Mouse (Mus musculus) ES-Bruce4 (cell line): ENCODE measurements at regions not wholly inside any gene's neighbourhood (a gene's known extent, or its start where the extent isn't known, plus 50 kb on each side); places are given as distances from the start of the nearest gene placed in this dataset.

ENCODE experiments used
- H3K27ac ChIP-seq: 2 replicates; pipeline ENCODE4 v1.5.1; 2012; ENCODE audit warnings: low read length, inconsistent platforms; ENCODE audit not compliant: insufficient read depth
- H3K27me3 ChIP-seq: 2 replicates; pipeline ENCODE4 v1.6.1; 2012; ENCODE audit warnings: mild to moderate bottlenecking, low read length, inconsistent platforms; ENCODE audit not compliant: control insufficient read depth, poor library complexity, insufficient read depth, severe bottlenecking
- H3K36me3 ChIP-seq: 2 replicates; pipeline ENCODE4 v1.6.1; 2012; ENCODE audit warnings: inconsistent platforms, mild to moderate bottlenecking, low read length, moderate library complexity; ENCODE audit not compliant: control insufficient read depth, poor library complexity, insufficient read depth, severe bottlenecking
- H3K4me1 ChIP-seq: one replicate; pipeline ENCODE4 v1.8.1; 2011; ENCODE audit warnings: low read length; ENCODE audit not compliant: control insufficient read depth, insufficient read depth
- H3K4me3 ChIP-seq: 2 replicates; pipeline ENCODE4 v1.5.1; 2011; ENCODE audit warnings: low read depth, mild to moderate bottlenecking, low read length
- H3K9ac ChIP-seq: 2 replicates; pipeline ENCODE4 v1.6.1; 2012; ENCODE audit warnings: low read depth, mild to moderate bottlenecking, inconsistent platforms; ENCODE audit not compliant: poor library complexity, severe bottlenecking
- H3K9me3 ChIP-seq: replicated peaks from 2 replicates; pipeline ENCODE4 v1.6.1; 2012; ENCODE audit warnings: mild to moderate bottlenecking, low read length, inconsistent platforms; ENCODE audit not compliant: control insufficient read depth, poor library complexity, insufficient read depth, severe bottlenecking
- CTCF ChIP-seq: IDR thresholded peaks from one replicate; pipeline ENCODE4 v1.8.1; 2011; ENCODE audit warnings: low read depth, low read length
- EP300 ChIP-seq: IDR thresholded peaks from 2 replicates; pipeline ENCODE4 v1.6.1; 2011; ENCODE audit warnings: low read depth, low read length; ENCODE audit not compliant: insufficient read depth
- POLR2A ChIP-seq: IDR thresholded peaks from one replicate; pipeline ENCODE4 v1.8.1; 2011; ENCODE audit warnings: low read length; ENCODE audit not compliant: insufficient read depth

DNA sequence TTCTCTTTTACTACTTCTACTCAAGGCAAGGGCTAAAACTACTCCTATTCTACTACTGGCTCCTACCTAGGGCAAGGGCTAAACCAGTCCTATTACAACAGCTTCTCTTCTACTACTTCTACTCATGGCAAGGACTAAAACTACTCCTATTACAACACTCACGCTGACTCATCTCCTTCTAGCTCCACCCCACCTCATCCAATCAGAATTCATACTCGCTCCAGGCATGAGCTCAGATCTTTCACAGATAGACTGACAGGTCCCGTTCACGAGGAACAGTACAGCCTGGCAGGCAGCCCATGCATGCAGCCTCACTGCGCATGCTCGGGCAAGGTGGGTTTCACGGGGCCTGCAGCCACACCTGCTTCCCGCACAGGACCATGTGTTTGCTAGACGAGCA, 79.6 kb upstream of the Nyx start:
- H3K36me3 ChIP-seq = no peaks in the 10 kb centered on the region
- H3K4me3 ChIP-seq = no peak overlapping the region
- H3K9me3 ChIP-seq = no peaks in the 10 kb centered on the region
- H3K9ac ChIP-seq = no peak overlapping the region
- no peak for TF ChIP-seq CTCF
- TF ChIP-seq EP300 = no peak
- no peak for TF ChIP-seq POLR2A
- no peak overlapping the region for H3K27ac ChIP-seq
- H3K27me3 ChIP-seq = no peaks in the 10 kb centered on the region
- H3K4me1 ChIP-seq = no peaks in the 10 kb centered on the region

GRCm38 (mm10) chrX:13398466-13398865, 67.4 kb upstream of the Nyx start:
- no peaks in the 10 kb centered on the region for H3K27me3 ChIP-seq
- no peaks in the 10 kb centered on the region for H3K36me3 ChIP-seq
- H3K9me3 ChIP-seq = no peaks in the 10 kb centered on the region
- H3K9ac ChIP-seq = no peak overlapping the region
- no peak for TF ChIP-seq POLR2A
- TF ChIP-seq CTCF = no peak
- TF ChIP-seq EP300 = no peak
- H3K27ac ChIP-seq = no peak overlapping the region
- no peaks in the 10 kb centered on the region for H3K4me1 ChIP-seq
- H3K4me3 ChIP-seq = no peak overlapping the region

- Histone ChIP-seq H3K4me3 (no peak overlapping the region), H3K9me3 (no peaks in the 10 kb centered on the region), H3K4me1 (no peaks in the 10 kb centered on the region), H3K36me3 (no peaks in the 10 kb centered on the region), H3K27me3 (no peaks in the 10 kb centered on the region), H3K9ac (no peak overlapping the region), H3K27ac (no peak overlapping the region)
- TF ChIP-seq CTCF (no peak), EP300 (no peak), POLR2A (no peak)
Measured at GRCm38 (mm10) chrX:13412726-13413125, 53.2 kb upstream of the Nyx start.

GRCm38 (mm10) chrX:13413135-13413534, 52.8 kb upstream of the Nyx start:
- H3K27me3 ChIP-seq = no peaks in the 10 kb centered on the region

More at GRCm38 (mm10) chrX:13413135-13413534, 52.8 kb upstream of the Nyx start:
- Histone ChIP-seq H3K36me3 (no peaks in the 10 kb centered on the region), H3K4me3 (no peak overlapping the region), H3K27ac (no peak overlapping the region), H3K9ac (no peak overlapping the region), H3K9me3 (no peaks in the 10 kb centered on the region), H3K4me1 (no peaks in the 10 kb centered on the region)
- TF ChIP-seq CTCF (no peak), EP300 (no peak), POLR2A (no peak)
